Mouse (Mus musculus) neural tube, embryonic 13.5 days (tissue): ENCODE results near the gene Zfp341. TPM values are rescaled to one million over a fixed set of nuclear protein-coding genes. Genes with fewer than 3 reads are reported as not detected.

ENCODE experiments used
- ATAC-seq: fragments of 200-750 bp; cut with Nextera tagmentation; 2 replicates; pipeline ENCODE4 v1.8.0; 2017; ENCODE audit warnings: low read depth, mild to moderate bottlenecking, moderate TSS enrichment, moderate library complexity
- H3K27ac ChIP-seq: fragments of 300-500 bp; sonication (generic); replicated peaks from 2 replicates; pipeline ENCODE4 v1.5.1; 2015; ENCODE audit warnings: moderate library complexity, mild to moderate bottlenecking, inconsistent platforms
- H3K27me3 ChIP-seq: fragments of 300-500 bp; sonication (generic); 2 replicates; pipeline ENCODE4 v1.6.1; 2015; ENCODE audit warnings: mild to moderate bottlenecking, inconsistent platforms
- H3K36me3 ChIP-seq: fragments of 300-500 bp; sonication (generic); 2 replicates; pipeline ENCODE4 v1.6.1; 2015; ENCODE audit warnings: mild to moderate bottlenecking, inconsistent platforms
- H3K4me1 ChIP-seq: fragments of 300-500 bp; sonication (generic); replicated peaks from 2 replicates; pipeline ENCODE4 v1.6.1; 2015; ENCODE audit warnings: inconsistent platforms
- H3K4me2 ChIP-seq: fragments of 300-500 bp; sonication (generic); 2 replicates; pipeline ENCODE4 v1.6.1; 2015; ENCODE audit warnings: inconsistent platforms, mild to moderate bottlenecking, moderate library complexity
- H3K4me3 ChIP-seq: fragments of 300-500 bp; sonication (generic); 2 replicates; pipeline ENCODE4 v1.5.1; 2015; ENCODE audit warnings: mild to moderate bottlenecking, inconsistent platforms
- H3K9ac ChIP-seq: fragments of 300-500 bp; sonication (generic); 2 replicates; pipeline ENCODE4 v1.6.1; 2015; ENCODE audit warnings: moderate library complexity, mild to moderate bottlenecking, inconsistent platforms
- H3K9me3 ChIP-seq: fragments of 300-500 bp; sonication (generic); 2 replicates; pipeline ENCODE4 v1.6.1; 2016; ENCODE audit warnings: inconsistent platforms
- WGBS: fragments of 180-500 bp; shearing (Covaris S2); methylation state at CpG from one replicate; pipeline ENCODE4 v1.1.7; 2015; 5-methylcytosine and 5-hydroxymethylcytosine counted together
- polyA plus RNA-seq: library from polyadenylated mRNA; unstranded; fragments of >200 nt; fragmentation: Nextera tagmentation; extraction: Ambion mirVana; gene quantifications from 2 replicates; pipeline ENCODE4 v1.2.1, GENCODE M21; 2015

Gene Zfp341
- polyA plus RNA-seq, 1 experiment from 2014 or later: 1.0 TPM

DNA sequence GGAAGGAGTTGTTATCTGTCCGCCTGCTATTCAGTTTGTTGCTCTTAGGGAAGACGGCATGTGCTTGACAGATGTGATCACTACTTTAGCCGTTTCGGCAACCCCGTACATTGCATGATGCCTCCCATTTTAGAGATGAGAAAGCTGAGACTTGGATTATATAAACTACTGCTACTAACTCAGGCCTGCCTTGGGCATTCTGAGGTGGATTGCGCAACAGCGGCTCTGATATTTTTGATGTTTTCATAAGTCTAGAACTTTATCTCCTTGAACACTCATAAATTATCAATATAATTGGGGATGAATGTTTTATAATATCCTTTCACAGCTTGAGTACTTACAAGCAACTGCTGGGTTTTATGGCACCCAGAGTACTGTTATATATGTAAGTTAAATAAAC, 55.6 kb downstream of the Zfp341 start:
- H3K27ac ChIP-seq: no peak overlapping the region

DNA sequence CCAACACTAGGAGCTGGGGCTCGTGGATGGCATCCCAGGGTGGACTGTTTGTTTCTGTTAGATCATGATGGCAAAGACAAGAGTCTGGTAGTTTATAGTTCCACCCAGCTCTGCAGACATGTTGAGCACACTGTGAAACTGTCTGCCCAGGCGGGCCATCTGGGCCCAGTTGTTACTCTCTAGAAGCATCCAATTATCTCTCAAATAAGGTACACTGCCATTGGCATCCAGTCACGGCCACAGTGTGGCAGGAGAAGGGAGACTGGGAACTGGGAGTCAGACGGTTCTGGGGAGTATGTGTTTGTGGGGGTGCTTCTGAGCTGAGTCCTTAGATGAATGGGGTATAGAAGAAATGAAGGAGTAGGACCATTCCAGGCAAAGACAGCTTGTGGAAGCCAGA, 57.0 kb downstream of the Zfp341 start:
- Histone ChIP-seq H3K4me3 (no peak overlapping the region), H3K36me3 (0 out of 2 replicates have a peak, but pooled peaks cover 4% of the 10 kb centered on the region), H3K9me3 (no peaks in the 10 kb centered on the region), H3K9ac (no peak overlapping the region), H3K27me3 (no peaks in the 10 kb centered on the region), H3K4me1 (peaks cover 31% of the 10 kb centered on the region), H3K4me2 (no peak overlapping the region), H3K27ac (peak overlapping the region; percentile 28; the same call in 1 of the 2 replicates)
- ATAC-seq: no peak
- 59% methylated on average over 4 of the region's 4 CpGs for WGBS

More for the DNA sequence above, 55.6 kb downstream of the Zfp341 start:
- WGBS: 74% methylated on average over 7 of the region's 7 CpGs
- no peak overlapping the region for H3K4me3 ChIP-seq
- H3K4me2 ChIP-seq: no peak overlapping the region
- H3K27me3 ChIP-seq: no peaks in the 10 kb centered on the region
- H3K4me1 ChIP-seq: peaks cover 17% of the 10 kb centered on the region
- no peak overlapping the region for H3K9ac ChIP-seq
- H3K36me3 ChIP-seq: 0 out of 2 replicates have a peak, but pooled peaks cover 4% of the 10 kb centered on the region
- no peaks in the 10 kb centered on the region for H3K9me3 ChIP-seq
- ATAC-seq: no peak

GRCm38 (mm10) chr2:154670741-154671140, 57.6 kb downstream of the Zfp341 start:
- no peak for ATAC-seq
- Histone ChIP-seq H3K36me3 (0 out of 2 replicates have a peak, but pooled peaks cover 4% of the 10 kb centered on the region), H3K4me3 (no peak overlapping the region), H3K9me3 (no peaks in the 10 kb centered on the region), H3K27me3 (no peaks in the 10 kb centered on the region), H3K4me2 (no peak overlapping the region), H3K9ac (no peak overlapping the region), H3K4me1 (peaks cover 37% of the 10 kb centered on the region), H3K27ac (no peak overlapping the region)
- 88% methylated on average over 4 of the region's 4 CpGs for WGBS

DNA sequence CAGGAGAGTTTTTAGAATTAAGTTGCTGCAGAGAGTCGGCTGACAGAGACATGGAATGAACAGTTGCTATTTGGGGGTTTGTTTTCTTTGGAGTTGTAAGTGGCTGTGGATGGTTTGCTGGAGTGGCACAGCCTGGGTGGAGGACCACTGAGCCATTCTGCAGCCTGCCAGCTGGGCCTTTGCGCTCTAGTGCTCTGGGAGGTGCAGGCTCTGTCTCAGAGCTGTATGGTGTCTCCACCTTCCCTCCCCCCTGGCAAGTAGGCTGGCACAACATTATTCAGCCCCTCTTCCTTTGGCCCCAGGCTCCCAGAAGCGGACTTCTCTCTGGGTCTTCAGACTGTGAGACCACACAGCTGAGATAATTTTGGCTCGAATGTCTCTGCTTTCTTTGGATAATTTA, 60.9 kb downstream of the Zfp341 start:
- no peaks in the 10 kb centered on the region for H3K9me3 ChIP-seq
- WGBS: 71% methylated on average over 4 of the region's 4 CpGs
- H3K27ac ChIP-seq: no peak overlapping the region
- ATAC-seq: no peak
- no peak overlapping the region for H3K4me3 ChIP-seq
- no peak overlapping the region for H3K4me2 ChIP-seq
- no peaks in the 10 kb centered on the region for H3K27me3 ChIP-seq
- 0 out of 2 replicates have a peak, but pooled peaks cover 4% of the 10 kb centered on the region for H3K36me3 ChIP-seq
- peaks cover 61% of the 10 kb centered on the region for H3K4me1 ChIP-seq
- no peak overlapping the region; the same call in 1 of the 2 replicates for H3K9ac ChIP-seq

DNA sequence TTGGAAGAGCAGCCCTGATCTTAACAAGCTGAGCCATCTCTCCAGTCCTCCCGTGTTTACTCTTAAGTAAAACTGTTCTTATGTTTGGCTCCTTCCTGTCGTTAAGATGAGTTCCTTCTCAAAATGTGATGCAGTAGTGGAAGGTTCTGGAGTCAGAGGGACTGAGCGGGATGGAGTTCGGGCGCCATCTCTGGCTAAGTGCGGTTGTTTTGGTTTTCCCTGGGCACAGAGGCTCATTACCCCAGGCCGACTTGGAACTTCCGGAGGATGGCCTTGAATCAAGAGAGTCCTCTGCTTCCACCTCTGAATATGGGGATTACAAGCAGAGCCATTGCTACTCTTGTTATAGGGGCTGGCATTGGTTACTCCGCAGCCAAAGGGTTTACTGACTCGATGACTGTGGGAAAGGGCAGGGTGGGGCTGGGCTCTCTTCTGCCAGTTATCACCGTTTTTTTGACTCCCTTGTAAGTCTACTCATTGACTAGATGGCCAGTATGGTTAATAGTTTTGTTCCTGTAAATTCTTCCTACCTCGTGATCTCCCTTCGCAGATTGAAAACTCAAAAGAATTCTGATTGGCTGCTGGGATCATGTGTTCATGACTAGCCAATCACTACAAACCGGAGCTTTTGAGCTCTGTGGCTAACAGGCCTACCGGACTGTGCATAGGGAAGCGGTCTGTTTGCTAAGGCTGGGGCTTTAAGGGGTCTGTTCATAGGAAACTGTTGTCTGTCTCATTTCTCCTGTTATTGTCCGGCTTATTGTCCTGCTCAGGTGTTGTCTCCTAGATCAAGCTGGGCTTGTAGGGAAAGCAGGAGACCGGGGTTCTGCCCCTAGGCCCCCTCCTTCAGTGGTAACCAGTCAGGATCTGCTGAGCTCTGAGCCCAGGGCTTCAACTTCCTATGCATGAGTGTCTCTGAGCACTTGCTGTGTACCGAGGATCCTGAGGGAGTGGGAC, 63.8 kb downstream of the Zfp341 start:
- H3K27me3 ChIP-seq: no peaks in the 10 kb centered on the region
- H3K4me3 ChIP-seq: peak overlapping the region; percentile 12
- peak; percentile 84 for ATAC-seq
- H3K9me3 ChIP-seq: no peaks in the 10 kb centered on the region
- 57% methylated on average over 19 of the region's 19 CpGs for WGBS
- peaks cover 60% of the 10 kb centered on the region for H3K4me1 ChIP-seq
- H3K36me3 ChIP-seq: 0 out of 2 replicates have a peak, but pooled peaks cover 4% of the 10 kb centered on the region
- peak overlapping the region; percentile 91 for H3K27ac ChIP-seq
- peak overlapping the region; percentile 52 for H3K4me2 ChIP-seq
- H3K9ac ChIP-seq: peak overlapping the region; percentile 58

DNA sequence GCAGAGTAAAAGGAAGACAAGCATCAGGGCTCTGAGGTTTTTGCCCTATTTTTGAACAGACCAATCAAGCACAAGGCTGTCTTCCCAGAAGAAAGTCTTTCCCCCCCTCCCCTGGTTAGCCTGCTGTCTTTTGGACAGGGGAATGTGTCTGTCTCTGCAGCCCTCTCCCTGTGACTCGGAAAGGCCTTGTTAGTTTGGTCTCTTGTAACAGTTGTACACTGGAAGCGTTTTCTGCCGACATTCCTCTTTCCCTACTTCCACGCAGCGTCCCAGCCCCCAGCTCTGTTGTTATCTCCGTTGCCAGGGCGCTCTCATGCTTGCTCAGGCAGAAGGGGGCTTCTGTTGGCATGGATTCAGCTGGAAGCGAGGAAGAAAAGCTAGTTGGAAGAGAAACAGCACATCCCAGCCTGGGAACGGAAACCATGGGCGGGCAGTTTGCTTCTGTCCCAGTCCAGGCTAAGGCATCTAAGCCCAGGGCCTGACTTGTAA, 64.6 kb downstream of the Zfp341 start:
- Histone ChIP-seq H3K4me1 (peaks cover 67% of the 10 kb centered on the region), H3K9ac (peak overlapping the region; percentile 58), H3K27me3 (no peaks in the 10 kb centered on the region), H3K4me3 (peak overlapping the region; percentile 12; the same call in 1 of the 2 replicates), H3K36me3 (0 out of 2 replicates have a peak, but pooled peaks cover under 1% of the 10 kb centered on the region), H3K27ac (peak overlapping the region; percentile 91), H3K9me3 (no peaks in the 10 kb centered on the region), H3K4me2 (peak overlapping the region; percentile 52)
- ATAC-seq: peak; percentile 72
- WGBS: 9% methylated on average over 10 of the region's 10 CpGs

DNA sequence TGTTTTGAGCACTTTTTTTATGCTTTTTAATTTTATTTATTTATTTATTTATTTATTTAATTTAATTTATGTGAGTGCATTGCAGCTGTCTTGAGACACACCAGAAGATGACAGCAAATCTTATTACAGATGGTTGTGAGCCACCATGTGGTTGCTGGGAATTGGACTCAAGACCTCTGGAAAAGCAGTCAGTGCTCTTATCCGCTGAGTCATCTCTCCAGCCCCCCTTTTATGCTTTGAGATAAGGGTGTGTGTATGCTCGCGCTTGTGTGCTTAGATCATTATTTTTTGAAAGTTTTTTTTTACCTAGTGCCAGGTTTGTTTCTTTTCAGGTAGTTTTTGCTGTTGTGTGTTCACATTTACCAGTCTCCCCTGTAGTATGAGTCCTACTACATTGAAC, 65.9 kb downstream of the Zfp341 start:
- Histone ChIP-seq H3K9me3 (no peaks in the 10 kb centered on the region), H3K27ac (no peak overlapping the region), H3K4me2 (no peak overlapping the region), H3K36me3 (no peaks in the 10 kb centered on the region), H3K9ac (no peak overlapping the region), H3K4me1 (peaks cover 71% of the 10 kb centered on the region), H3K4me3 (no peak overlapping the region), H3K27me3 (no peaks in the 10 kb centered on the region)
- 94% methylated on average over 3 of the region's 3 CpGs for WGBS
- no peak for ATAC-seq

DNA sequence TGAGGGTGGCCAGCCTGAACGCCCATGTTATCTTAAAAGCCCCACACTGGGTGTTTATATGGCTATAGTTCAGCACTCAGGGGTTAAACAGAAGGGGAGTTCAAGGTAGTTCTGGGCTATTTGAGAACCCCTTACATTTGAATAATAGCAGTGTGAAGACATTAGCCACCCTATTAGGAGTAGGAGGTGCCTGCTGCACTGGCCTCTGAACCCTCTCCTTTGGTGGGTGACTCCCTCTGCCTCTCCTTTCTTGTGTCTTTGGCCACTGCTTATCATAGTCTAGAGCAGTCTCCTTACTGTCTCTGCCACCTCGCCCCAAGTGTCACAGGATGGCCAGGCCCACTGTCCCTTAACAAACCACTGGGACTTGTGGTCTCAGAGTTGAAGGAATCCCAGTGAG, 67.2 kb downstream of the Zfp341 start:
- peaks cover 64% of the 10 kb centered on the region for H3K4me1 ChIP-seq

DNA sequence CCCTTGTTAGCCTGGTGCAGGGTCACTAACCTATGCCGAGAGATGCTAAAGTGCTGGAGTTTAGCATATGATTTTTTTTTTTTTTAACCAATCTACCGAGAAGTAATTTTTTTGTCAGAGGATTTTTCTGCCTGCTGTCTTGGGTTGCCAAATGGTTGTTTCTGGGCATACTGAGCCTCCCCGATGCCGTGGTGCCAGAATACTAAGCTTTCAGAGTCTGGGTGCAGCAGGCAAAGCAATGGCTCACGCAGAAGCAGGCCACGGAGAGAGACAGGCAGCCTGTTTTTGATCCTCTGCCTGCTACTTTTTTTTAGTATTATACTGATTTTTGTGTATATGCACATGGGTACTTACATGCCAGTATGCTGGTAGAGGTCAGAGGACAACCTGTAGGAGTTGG, 67.8 kb downstream of the Zfp341 start:
- no peak for ATAC-seq
- no peak overlapping the region for H3K9ac ChIP-seq

More for the DNA sequence above, 67.2 kb downstream of the Zfp341 start:
- no peak overlapping the region for H3K4me3 ChIP-seq
- no peak overlapping the region for H3K4me2 ChIP-seq
- no peak overlapping the region for H3K27ac ChIP-seq
- WGBS: 85% methylated on average over 2 of the region's 2 CpGs
- no peak overlapping the region for H3K9ac ChIP-seq
- H3K9me3 ChIP-seq: no peaks in the 10 kb centered on the region
- ATAC-seq: no peak
- no peaks in the 10 kb centered on the region for H3K36me3 ChIP-seq
- H3K27me3 ChIP-seq: no peaks in the 10 kb centered on the region

GRCm38 (mm10) chr2:154682712-154683111, 69.6 kb downstream of the Zfp341 start:
- H3K9ac ChIP-seq: no peak overlapping the region
- H3K4me3 ChIP-seq: no peak overlapping the region
- ATAC-seq: no peak
- 28% methylated on average over 1 of the region's 1 CpGs for WGBS
- H3K27ac ChIP-seq: peak overlapping the region; percentile 71
- no peaks in the 10 kb centered on the region for H3K27me3 ChIP-seq
- no peak overlapping the region for H3K4me2 ChIP-seq
- peaks cover 62% of the 10 kb centered on the region for H3K4me1 ChIP-seq
- no peaks in the 10 kb centered on the region for H3K36me3 ChIP-seq
- H3K9me3 ChIP-seq: no peaks in the 10 kb centered on the region

More for the DNA sequence above, 67.8 kb downstream of the Zfp341 start:
- Histone ChIP-seq H3K4me1 (peaks cover 66% of the 10 kb centered on the region), H3K27me3 (no peaks in the 10 kb centered on the region), H3K27ac (no peak overlapping the region), H3K36me3 (no peaks in the 10 kb centered on the region), H3K4me3 (no peak overlapping the region), H3K4me2 (no peak overlapping the region), H3K9me3 (no peaks in the 10 kb centered on the region)
- WGBS: 92% methylated on average over 6 of the region's 6 CpGs

DNA sequence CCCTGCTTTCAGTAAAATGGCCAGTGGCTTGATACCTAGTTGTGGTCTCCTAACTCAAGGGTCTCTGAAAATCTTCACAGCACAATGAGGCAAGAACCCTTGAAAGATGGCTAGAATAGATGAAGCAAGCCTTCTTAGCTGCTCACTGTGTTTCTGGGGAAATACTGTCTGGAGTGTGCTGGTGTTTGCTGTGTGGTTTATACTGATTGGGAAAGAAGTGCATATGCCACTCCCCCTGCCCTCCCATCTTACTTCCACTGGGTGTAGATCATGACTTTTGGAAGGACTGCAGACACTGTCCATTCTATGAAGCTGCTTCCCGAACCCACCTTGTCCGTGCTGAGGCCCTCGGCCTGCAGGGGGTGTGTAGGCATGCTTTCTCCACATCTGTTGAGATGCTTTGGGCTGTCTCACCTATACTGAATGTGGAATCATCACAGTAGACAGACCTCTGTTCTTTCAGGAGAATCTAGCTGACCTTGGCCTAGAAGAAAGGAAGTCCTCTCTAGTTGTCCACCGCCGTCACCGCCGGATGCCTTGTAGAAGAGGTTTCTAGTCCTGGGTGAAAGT, 71.9 kb downstream of the Zfp341 start:
- H3K27me3 ChIP-seq: no peaks in the 10 kb centered on the region
- no peak overlapping the region for H3K4me3 ChIP-seq
- no peaks in the 10 kb centered on the region for H3K9me3 ChIP-seq
- no peak overlapping the region for H3K4me2 ChIP-seq
- no peak overlapping the region for H3K9ac ChIP-seq
- 92% methylated on average over 7 of the region's 7 CpGs for WGBS
- no peak overlapping the region; the same call in 1 of the 2 replicates for H3K27ac ChIP-seq
- peaks cover 58% of the 10 kb centered on the region for H3K4me1 ChIP-seq
- peaks cover 8% of the 10 kb centered on the region for H3K36me3 ChIP-seq
- no peak for ATAC-seq

DNA sequence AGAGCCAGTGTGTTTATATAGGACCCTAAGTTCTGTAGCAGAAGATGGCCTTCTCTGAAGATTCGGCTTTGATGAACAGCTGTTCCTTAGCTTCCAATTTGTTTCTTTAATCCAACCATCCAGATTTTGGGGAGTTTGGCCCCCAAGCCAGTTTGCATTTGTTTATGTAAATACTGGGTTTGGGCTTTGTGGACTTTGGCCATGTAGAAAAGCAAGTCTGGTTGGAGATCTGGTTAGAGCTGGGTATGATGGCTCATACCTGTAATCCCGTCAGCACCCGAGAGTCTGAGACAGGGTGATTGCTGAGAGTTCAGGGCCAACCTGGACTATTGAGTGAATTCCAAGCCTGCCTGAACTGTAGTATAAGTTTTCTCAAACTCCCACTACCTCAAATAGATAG, 72.7 kb downstream of the Zfp341 start:
- 91% methylated on average over 3 of the region's 3 CpGs for WGBS
- Histone ChIP-seq H3K4me2 (no peak overlapping the region), H3K4me1 (peaks cover 55% of the 10 kb centered on the region), H3K27me3 (no peaks in the 10 kb centered on the region), H3K9ac (no peak overlapping the region), H3K36me3 (peaks cover 15% of the 10 kb centered on the region), H3K27ac (no peak overlapping the region), H3K4me3 (no peak overlapping the region), H3K9me3 (no peaks in the 10 kb centered on the region)
- no peak for ATAC-seq
